Mouse (Mus musculus) frontal cortex, adult 2 months (tissue): ENCODE results near the gene Znhit2. TPM values are rescaled to one million over a fixed set of nuclear protein-coding genes. Genes with fewer than 3 reads are reported as not detected.

Experiments used
- DNase-seq, 2 experiments: peaks; one replicate each; pipeline ENCODE4 v3.0.0; 2022; ENCODE audit warnings: low spot score in 1 of 2; ENCODE audit errors: extremely low spot score in 1 of 2
- polyA plus RNA-seq: library from polyadenylated mRNA; depleted of rRNA; stranded (reverse); fragments of >200 nt; gene quantifications from 2 replicates; pipeline ENCODE4 v1.2.3, GENCODE M21; 2012; rRNA removed

The Znhit2 gene
- polyA plus RNA-seq, 1 experiment: 51.7 TPM

DNA sequence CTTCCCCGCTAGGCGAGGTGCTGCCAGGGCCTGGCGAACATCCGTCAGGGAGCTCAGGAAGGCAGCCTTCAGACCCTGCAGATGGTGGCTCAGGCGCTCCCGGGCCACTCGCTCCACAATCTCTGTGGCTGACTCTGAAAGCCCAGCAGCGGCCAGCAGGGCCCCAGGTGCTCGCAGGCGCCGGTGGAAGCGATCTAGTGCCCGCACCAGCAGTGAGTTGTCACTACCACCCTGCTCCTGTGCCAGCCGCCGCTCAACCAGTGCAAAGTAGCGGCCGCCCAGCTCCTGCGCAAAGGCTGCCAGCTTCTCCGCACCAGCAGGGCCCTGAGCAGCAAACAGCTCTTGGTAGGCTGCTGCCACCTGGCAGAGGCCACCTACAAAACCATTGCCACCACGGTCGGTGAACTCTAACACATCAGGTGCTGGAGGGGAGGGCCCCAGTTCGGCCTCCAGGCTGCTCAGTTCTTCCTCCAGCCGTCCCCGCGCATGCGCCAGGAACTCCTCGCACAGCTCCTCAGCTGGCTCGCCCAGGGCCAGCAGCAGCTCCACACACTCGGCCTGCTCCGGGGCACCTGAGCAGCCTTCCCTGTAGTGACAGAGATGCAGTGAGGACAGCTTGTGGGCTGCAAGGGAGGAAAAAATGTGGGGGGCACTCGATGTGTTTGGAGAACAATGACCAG, 9.7 kb downstream of the Znhit2 start:
- DNase-seq: no peak

- no peak for DNase-seq
Observed at GRCm38 (mm10) chr19:6071261-6071660, 10.3 kb downstream of the Znhit2 start.

DNA sequence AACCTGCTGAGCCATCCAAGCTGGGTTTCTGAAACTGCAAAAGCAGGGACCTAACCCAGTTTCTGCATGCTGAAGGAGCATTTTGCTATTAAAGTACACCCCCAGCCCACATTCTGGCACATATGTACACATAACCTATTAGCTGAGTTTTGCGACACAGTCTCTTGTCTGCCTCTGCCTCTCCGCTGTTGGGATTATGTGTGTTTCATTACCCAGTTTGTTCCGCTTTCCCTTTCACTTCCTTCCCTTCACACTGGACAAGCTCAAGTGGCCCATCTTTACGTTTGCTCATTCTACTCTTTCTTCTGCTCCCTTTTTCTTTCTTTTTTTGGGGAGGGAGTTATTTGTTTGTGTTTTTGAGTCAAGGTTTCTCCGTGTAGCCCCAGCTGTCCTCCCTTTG, 12.9 kb downstream of the Znhit2 start:
- DNase-seq: no peak

- DNase-seq: peak; percentile 81 to 94
Observed at GRCm38 (mm10) chr19:6076564-6077393, 15.8 kb downstream of the Znhit2 start, which contains the start of gene Vps51. Gene Vps51, minus strand, starts transcription at chr19:6077231.

DNA sequence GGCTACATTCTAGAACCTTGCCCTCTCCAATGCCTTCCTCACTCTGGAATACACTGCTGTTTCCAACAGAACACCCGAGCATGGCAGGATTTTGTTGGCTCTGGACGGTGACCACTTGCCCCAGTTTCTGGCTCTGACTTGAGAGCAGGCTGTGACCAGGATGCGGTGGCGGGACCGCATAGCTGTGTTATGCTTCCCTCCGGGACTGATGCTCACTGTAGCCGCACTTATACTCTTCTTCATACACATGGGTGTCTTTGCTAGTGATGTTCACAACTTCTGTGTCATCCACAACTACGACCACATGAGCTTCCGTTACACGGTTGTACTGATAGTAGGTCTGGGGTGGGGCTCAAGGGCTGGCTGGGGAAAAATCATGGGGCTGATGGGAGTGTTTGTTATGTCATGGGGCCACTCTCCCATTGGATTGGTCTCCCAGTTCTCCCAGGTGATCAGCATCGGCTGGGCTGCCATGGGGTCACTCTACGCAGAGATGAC, 19.0 kb downstream of the Znhit2 start, which contains the start of gene Tmem262:
Gene Tmem262 (plus strand): TSS at position 51 of the 498 bp plus-strand sequence.
- DNase-seq: no peak

DNA sequence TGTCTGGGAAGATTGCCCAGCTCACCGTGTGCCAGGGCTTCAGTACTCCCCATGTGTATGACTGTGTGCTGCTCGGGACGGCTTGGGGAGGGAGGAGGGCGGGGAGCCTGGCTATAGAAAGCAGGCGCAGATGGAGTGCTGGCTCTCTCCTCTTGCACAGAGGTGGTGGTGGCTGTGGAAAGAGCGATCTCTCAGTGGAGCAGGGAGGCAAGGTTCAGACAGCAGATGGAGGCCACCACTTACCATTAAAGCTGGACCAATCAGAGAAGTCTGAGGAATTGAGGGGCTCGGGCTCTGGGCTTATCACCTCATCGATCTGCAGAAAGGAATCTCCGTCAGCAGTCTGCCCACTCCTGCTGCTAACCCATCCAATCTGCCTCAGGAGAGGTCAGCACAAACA, 21.2 kb downstream of the Znhit2 start, which contains the start of gene Gm28374:
Gene Gm28374 (minus strand): TSS at position 101 of the 400 bp plus-strand sequence.
- DNase-seq: no peak

- peak; percentile 96 to 98 for DNase-seq
Observed at GRCm38 (mm10) chr19:6084478-6085248, 23.7 kb downstream of the Znhit2 start, which contains the start of the genes Zfpl1 and Cdca5. Gene Zfpl1, minus strand, starts transcription at chr19:6084956. Gene Cdca5, plus strand, starts transcription at chr19:6084983.

DNA sequence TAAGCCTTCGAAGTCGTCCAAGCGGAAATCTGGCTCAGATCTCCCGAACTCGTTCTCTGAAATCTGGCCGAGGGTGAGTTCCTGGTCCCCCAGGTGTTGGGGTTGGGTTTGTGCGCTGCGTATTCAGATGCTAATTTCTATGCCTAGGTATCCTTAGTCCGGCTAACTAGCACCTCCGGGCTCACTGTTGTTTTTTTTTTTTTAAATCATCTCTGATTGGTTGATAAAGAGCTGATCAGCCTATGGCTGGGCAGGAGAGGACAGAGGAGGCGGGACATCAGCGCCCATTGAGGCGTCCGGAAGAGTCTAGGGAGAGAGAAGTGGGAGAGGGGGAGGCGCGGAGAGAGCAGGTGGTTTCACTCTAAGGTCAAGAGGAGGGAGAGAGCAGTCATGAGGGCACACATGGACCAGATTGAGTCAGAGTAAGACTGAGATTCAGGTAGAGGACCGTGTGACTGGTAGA, 24.5 kb downstream of the Znhit2 start:
- no peak for DNase-seq

DNA sequence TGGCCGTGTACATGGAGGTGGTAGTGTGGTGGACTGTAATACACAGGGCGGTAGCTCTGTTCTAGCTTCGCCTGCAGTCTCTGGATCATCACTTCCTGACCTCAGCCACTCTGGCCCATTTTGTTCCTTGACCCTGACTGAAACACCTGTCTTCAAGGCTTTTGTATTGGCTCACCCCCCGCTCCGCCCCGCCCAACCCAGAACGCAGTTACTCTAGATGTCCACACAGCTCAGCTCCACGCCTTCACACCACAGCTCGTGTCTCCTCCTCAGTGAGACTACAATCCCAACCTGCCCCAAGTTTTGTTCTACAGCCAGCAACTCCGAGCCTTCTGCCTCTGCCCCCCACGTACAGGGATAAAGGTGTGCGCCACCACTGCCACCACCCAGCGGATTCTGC, 27.8 kb downstream of the Znhit2 start:
- DNase-seq: no peak

DNA sequence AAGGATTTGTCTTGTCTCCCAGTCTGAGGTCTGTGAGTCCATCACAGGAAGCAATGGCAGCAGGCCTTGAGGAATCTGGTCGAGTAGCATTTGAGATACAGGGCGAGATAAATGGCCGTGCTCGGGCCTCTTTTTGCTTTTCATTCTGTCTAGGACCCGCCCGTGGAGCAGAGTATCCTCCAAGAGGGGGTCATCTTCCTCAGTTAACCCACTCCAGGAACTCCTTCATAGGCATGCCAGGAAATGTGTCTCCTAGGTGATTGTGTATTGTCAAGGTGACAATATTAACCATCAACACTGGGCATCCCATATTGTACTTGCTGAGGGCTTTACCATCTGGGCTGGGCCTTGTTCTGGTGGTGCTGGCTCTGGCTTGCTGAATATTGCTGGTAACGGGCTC, 33.1 kb downstream of the Znhit2 start, which contains the start of gene AC131692.1:
Gene AC131692.1 (plus strand): TSS at position 301 of the 400 bp plus-strand sequence.
- DNase-seq: no peak

DNA sequence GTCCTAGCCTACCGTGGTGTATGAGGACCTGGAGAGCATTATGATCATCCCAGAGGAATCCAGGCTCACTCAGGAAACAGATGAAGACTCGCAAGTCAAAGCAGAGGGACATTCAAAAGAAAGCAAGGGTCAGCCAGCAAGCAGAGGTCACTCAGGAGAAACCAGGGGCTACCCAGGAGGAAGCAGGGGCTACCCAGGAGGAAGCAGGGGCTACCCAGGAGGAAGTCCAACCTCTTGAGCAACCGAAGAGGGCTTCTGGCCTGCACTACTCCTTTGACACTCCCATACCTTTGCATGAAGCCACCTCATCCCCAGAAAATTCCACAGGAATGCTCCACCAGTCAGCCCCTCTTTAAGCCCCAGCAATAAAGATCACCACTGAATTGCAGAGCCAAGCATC, 36.9 kb downstream of the Znhit2 start:
- no peak for DNase-seq

GRCm38 (mm10) chr19:6101186-6101585, 40.2 kb downstream of the Znhit2 start:
- no peak for DNase-seq

GRCm38 (mm10) chr19:6102169-6102853, 41.3 kb downstream of the Znhit2 start:
- no peak for DNase-seq

- DNase-seq: no peak
Observed at GRCm38 (mm10) chr19:6104476-6104875, 43.5 kb downstream of the Znhit2 start.

GRCm38 (mm10) chr19:6105586-6105985, 44.6 kb downstream of the Znhit2 start, which contains the start of gene Naaladl1:
Gene Naaladl1, plus strand, starts transcription at chr19:6105782.
- DNase-seq: no peak

Other genes with a start within 250 kb of the Znhit2 start
- 13.1 and 15.6 TPM in 2 replicates for gene Frmd8, start 185.9 kb upstream of the Znhit2 start, polyA plus RNA-seq
- 7.8 and 8.7 TPM in 2 replicates for gene Slc25a45, start 183.4 kb upstream of the Znhit2 start, polyA plus RNA-seq
- gene Tigd3, start 167.0 kb upstream of the Znhit2 start, polyA plus RNA-seq: 4.6 and 4.9 TPM in 2 replicates
- gene Dpf2, start 148.2 kb upstream of the Znhit2 start, polyA plus RNA-seq: 106 and 118 TPM in 2 replicates
- gene Cdc42ep2, start 136.4 kb upstream of the Znhit2 start, polyA plus RNA-seq: 7.7 and 9.1 TPM in 2 replicates
- gene Pola2, start 97.0 kb upstream of the Znhit2 start, polyA plus RNA-seq: 14.2 and 14.3 TPM in 2 replicates
- 0.42 TPM in 1 of 2 replicates, not detected in the other for gene Slc22a20, start 75.0 kb upstream of the Znhit2 start, polyA plus RNA-seq
- 15.0 and 16.3 TPM in 2 replicates for gene Capn1, start 45.3 kb upstream of the Znhit2 start, polyA plus RNA-seq
- 29.2 and 34.1 TPM in 2 replicates for gene Syvn1, start 14.6 kb upstream of the Znhit2 start, polyA plus RNA-seq
- 44.3 and 44.4 TPM in 2 replicates for gene Mrpl49, start 3.4 kb upstream of the Znhit2 start, polyA plus RNA-seq
- 873 and 951 TPM in 2 replicates for gene Fau, start 3.3 kb upstream of the Znhit2 start, polyA plus RNA-seq
- gene Tm7sf2, start 7.2 kb downstream of the Znhit2 start, polyA plus RNA-seq: 50.2 and 52.4 TPM in 2 replicates
- gene Vps51, start 16.0 kb downstream of the Znhit2 start, polyA plus RNA-seq: 98.8 and 105 TPM in 2 replicates
- gene Tmem262, start 18.8 kb downstream of the Znhit2 start, polyA plus RNA-seq: not detected in 2 replicates
- gene Gm28374, start 21.1 kb downstream of the Znhit2 start, polyA plus RNA-seq: 0.48 and 1.4 TPM in 2 replicates
- gene Zfpl1, start 23.8 kb downstream of the Znhit2 start, polyA plus RNA-seq: 83.9 and 89.7 TPM in 2 replicates
- gene Cdca5, start 23.8 kb downstream of the Znhit2 start, polyA plus RNA-seq: 0.22 and 0.46 TPM in 2 replicates
- gene AC131692.1, start 33.2 kb downstream of the Znhit2 start, polyA plus RNA-seq: not detected in 2 replicates
- gene Naaladl1, start 44.6 kb downstream of the Znhit2 start, polyA plus RNA-seq: 0.26 and 0.32 TPM in 2 replicates
- gene Sac3d1, start 57.5 kb downstream of the Znhit2 start, polyA plus RNA-seq: 24.2 and 29.4 TPM in 2 replicates
- gene Snx15, start 67.1 kb downstream of the Znhit2 start, polyA plus RNA-seq: 63.5 and 65.2 TPM in 2 replicates
- gene Batf2, start 79.8 kb downstream of the Znhit2 start, polyA plus RNA-seq: 0.54 and 0.63 TPM in 2 replicates
- 123 and 135 TPM in 2 replicates for gene Arl2, start 80.4 kb downstream of the Znhit2 start, polyA plus RNA-seq
- gene Majin, start 123.2 kb downstream of the Znhit2 start, polyA plus RNA-seq: 0.14 TPM in 1 of 2 replicates, not detected in the other
- not detected in 2 replicates for gene Gpha2, start 165.2 kb downstream of the Znhit2 start, polyA plus RNA-seq
- gene Ppp2r5b, start 174.7 kb downstream of the Znhit2 start, polyA plus RNA-seq: 137 and 141 TPM in 2 replicates
- gene Atg2a, start 180.5 kb downstream of the Znhit2 start, polyA plus RNA-seq: 29.3 and 31.2 TPM in 2 replicates
- gene Ehd1, start 215.5 kb downstream of the Znhit2 start, polyA plus RNA-seq: 48.4 and 49.3 TPM in 2 replicates
- 3.2 and 3.3 TPM in 2 replicates for gene Cdc42bpg, start 245.3 kb downstream of the Znhit2 start, polyA plus RNA-seq